Mouse (Mus musculus) heart, adult 2 months (tissue): ENCODE results near the gene Rtf1. TPM values are rescaled to one million over a fixed set of nuclear protein-coding genes. Genes with fewer than 3 reads are reported as not detected.

ENCODE experiments used
- DNase-seq, 2 experiments: peaks; one replicate each; pipeline ENCODE4 v3.0.0; 2021
- H3K27ac ChIP-seq: fragments of 200-600 bp; 2 replicates; pipeline ENCODE4 v1.8.1; 2022
- H3K27me3 ChIP-seq: fragments of 200-500 bp; 2 replicates; pipeline ENCODE4 v1.6.1; 2012; ENCODE audit warnings: mild to moderate bottlenecking, low read length, inconsistent platforms, mixed read lengths; ENCODE audit not compliant: control insufficient read depth, insufficient read depth
- H3K36me3 ChIP-seq: fragments of 200-500 bp; 2 replicates; pipeline ENCODE4 v1.6.1; 2012; ENCODE audit warnings: low read length, inconsistent platforms; ENCODE audit not compliant: control insufficient read depth, insufficient read depth
- H3K4me1 ChIP-seq: fragments of 200-500 bp; 2 replicates; pipeline ENCODE4 v1.6.1; 2011; ENCODE audit warnings: low read length; ENCODE audit not compliant: control insufficient read depth, insufficient read depth
- H3K4me3 ChIP-seq: fragments of 200-600 bp; 2 replicates; pipeline ENCODE4 v1.8.1; 2022
- H3K79me2 ChIP-seq: fragments of 200-500 bp; replicated peaks from 2 replicates; pipeline ENCODE4 v1.6.1; 2012; ENCODE audit warnings: mild to moderate bottlenecking, inconsistent platforms, low read length, moderate library complexity, mixed read lengths; ENCODE audit not compliant: control insufficient read depth, insufficient read depth
- H3K9ac ChIP-seq: fragments of 200-500 bp; 2 replicates; pipeline ENCODE4 v1.6.1; 2012; ENCODE audit warnings: low read depth, mild to moderate bottlenecking, control low read depth, inconsistent platforms, low read length, mixed read lengths
- CTCF ChIP-seq: fragments of 200-600 bp; IDR thresholded peaks from 2 replicates; pipeline ENCODE4 v1.8.1; 2022; ENCODE audit warnings: antibody characterized with exemption, mild to moderate bottlenecking, moderate library complexity
- EP300 ChIP-seq: fragments of 200-500 bp; IDR thresholded peaks from 2 replicates; pipeline ENCODE4 v1.6.1; 2011; ENCODE audit warnings: low read depth, low read length, control low read depth; ENCODE audit not compliant: insufficient read depth
- POLR2A ChIP-seq: fragments of 200-500 bp; IDR thresholded peaks from 2 replicates; pipeline ENCODE4 v1.6.1; 2011; ENCODE audit warnings: mild to moderate bottlenecking, low read depth, low read length, control low read depth; ENCODE audit not compliant: insufficient read depth
- WGBS: fragments of 180-500 bp; shearing (Covaris S2); methylation state at CpG from one replicate; pipeline ENCODE4 v1.1.7; 2018; 5-methylcytosine and 5-hydroxymethylcytosine counted together
- intact Hi-C: fragments of 180-260 bp; cut with DNase I; formaldehyde crosslinking; loops from one replicate; pipeline ENCODE4 v1.15.1; 2025
- long read RNA-seq: library from polyadenylated mRNA; stranded (forward); transcript quantifications from one replicate; pipeline ENCODE4 v2.0.0, GENCODE M21; 2021
- polyA plus RNA-seq: library from polyadenylated mRNA; depleted of rRNA; stranded (reverse); fragments of >200 nt; gene quantifications from 2 replicates; pipeline ENCODE4 v1.2.3, GENCODE M21; 2012; rRNA removed
- total RNA-seq, 2 experiments: library from RNA; stranded (reverse); gene quantifications; 2 replicates each; pipeline ENCODE4 v1.2.3; 2021

Rtf1 gene
- total RNA-seq (10 to 100 TPM; 21.9 to 22.8 TPM), polyA plus RNA-seq (8.7 and 12.7 TPM in 2 replicates)
- long read RNA-seq, full-length matches to known transcripts: 3 of 13 reads
- long read RNA-seq, partial matches to known transcripts: 6 of 13 reads
- long read RNA-seq, other reads (novel, unspliced or antisense): 4 of 13 reads

DNA sequence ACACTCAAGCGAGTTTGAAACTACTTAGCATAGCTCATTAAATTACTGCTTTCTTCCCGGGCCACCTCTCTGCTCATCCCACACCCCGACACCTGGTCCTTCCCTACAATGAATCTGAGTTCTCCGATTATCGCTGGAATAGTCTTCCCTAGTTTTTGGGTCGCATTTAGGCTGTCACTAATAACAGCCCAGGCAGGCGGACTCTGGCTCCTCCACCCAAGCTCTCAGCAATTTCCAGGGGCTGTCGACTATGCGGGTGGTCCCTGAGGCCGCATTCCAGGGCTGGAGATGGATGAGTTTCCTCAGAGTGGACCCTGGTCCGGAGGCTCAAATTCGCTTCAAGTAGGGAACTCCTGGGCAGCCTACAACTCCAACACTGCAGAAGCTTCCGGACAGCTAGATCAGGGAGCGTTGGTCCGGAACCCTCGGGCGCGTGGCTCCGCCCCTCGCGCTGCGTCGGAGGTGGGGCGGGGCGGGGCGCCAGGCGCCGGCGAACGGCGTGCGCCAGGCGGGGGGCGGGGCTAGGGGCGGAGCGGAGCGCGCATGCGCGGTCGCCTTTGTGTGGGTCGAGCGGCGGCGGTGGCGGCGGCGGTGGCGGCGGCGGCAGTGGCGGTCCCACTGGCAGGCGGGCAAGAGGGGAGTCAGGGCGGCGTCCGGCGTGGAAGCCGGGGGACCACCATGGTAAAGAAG lies at the start of gene Rtf1:
TSS of gene Rtf1 (plus strand) at position 544 of the 690 bp plus-strand sequence.
- TF ChIP-seq POLR2A (peak; percentile 97), EP300 (0 out of 2 replicates have a peak, but pooled peaks have one; percentile 27), CTCF (no peak)
- intact Hi-C loops: loop anchor here (5.0 kb wide), 2 partner anchors 68 to 113 kb away; partner anchors contain the start of genes Itpka and Rpap1
- peaks cover 3% of the 10 kb centered on the region; the same call in 1 of the 2 replicates for H3K36me3 ChIP-seq

GRCm38 (mm10) chr2:119636781-119637180 lies 38.1 kb upstream of the Rtf1 start:
- intact Hi-C loops: no loop called here
- no peak for DNase-seq
- H3K4me3 ChIP-seq: no peak overlapping the region
- no peaks in the 10 kb centered on the region for H3K36me3 ChIP-seq
- no peaks in the 10 kb centered on the region for H3K79me2 ChIP-seq
- H3K27me3 ChIP-seq: no peaks in the 10 kb centered on the region
- TF ChIP-seq EP300 (no peak), CTCF (no peak), POLR2A (no peak)
- H3K4me1 ChIP-seq: no peaks in the 10 kb centered on the region
- 94% methylated on average over 1 of the region's 1 CpGs for WGBS
- H3K27ac ChIP-seq: no peak overlapping the region
- no peak overlapping the region for H3K9ac ChIP-seq

More for the DNA sequence above, at the start of gene Rtf1:
- peaks cover 3% of the 10 kb centered on the region; the same call in 1 of the 2 replicates for H3K79me2 ChIP-seq
- H3K27me3 ChIP-seq: no peaks in the 10 kb centered on the region
- peak; percentile 96 to 98 for DNase-seq
- no peaks in the 10 kb centered on the region; the same call in 1 of the 2 replicates for H3K4me1 ChIP-seq
- H3K27ac ChIP-seq: peak within 1 kb of the TSS; percentile 90
- H3K9ac ChIP-seq: peak within 1 kb of the TSS; percentile 100
- whole genome bisulfite sequencing: 1% methylated on average over 58 of the region's 58 CpGs
- H3K4me3 ChIP-seq: peak within 1 kb of the TSS; percentile 98

DNA sequence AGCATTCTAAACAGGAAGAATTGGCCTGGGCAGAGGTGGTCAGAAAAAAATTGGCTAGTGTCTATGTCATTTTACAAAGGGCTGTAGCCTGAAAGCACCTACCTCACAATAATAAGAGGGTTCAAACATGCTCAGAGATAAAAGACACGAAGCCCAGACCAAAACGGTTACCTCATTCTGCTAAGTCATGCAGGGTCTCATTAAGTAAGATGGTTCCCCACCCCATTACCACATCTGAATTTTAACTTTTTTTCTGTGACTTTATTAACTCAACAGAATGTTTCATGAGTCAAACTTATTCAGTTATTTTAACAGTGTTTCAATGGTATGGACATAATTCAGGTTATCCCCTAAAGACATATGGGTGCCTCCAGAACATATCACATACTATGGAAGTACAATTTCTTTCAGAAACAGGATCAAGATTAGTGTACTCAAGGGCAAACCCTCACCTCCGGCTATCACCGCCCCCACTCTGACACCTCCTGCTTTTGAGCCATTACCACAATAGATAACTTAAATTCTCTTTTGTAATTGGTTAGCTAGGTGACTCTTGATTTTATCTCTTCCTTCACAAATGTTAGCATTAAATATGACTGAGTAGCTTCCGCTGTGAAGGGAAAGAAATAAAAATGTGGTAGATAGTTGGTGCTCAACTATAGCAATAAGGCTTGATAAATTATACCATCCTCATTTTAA lies 33.5 kb upstream of the Rtf1 start:
- Histone ChIP-seq H3K9ac (no peak overlapping the region), H3K4me3 (no peak overlapping the region), H3K27me3 (no peaks in the 10 kb centered on the region), H3K27ac (no peak overlapping the region), H3K79me2 (no peaks in the 10 kb centered on the region), H3K36me3 (no peaks in the 10 kb centered on the region), H3K4me1 (no peaks in the 10 kb centered on the region)
- whole genome bisulfite sequencing: 95% methylated on average over 5 of the region's 5 CpGs
- DNase-seq: no peak
- no peak for TF ChIP-seq POLR2A
- TF ChIP-seq CTCF: no peak
- no peak for TF ChIP-seq EP300
- intact Hi-C loops: no loop called here

- H3K4me1 ChIP-seq: no peaks in the 10 kb centered on the region
- H3K9ac ChIP-seq: no peak overlapping the region
- H3K27ac ChIP-seq: no peak overlapping the region
- DNase-seq: no peak
- no peaks in the 10 kb centered on the region for H3K36me3 ChIP-seq
- WGBS: 93% methylated on average over 5 of the region's 5 CpGs
- no peaks in the 10 kb centered on the region for H3K79me2 ChIP-seq
- H3K4me3 ChIP-seq: no peak overlapping the region
- no peak for TF ChIP-seq CTCF
- TF ChIP-seq EP300: no peak
- TF ChIP-seq POLR2A: no peak
- intact Hi-C loops: no loop called here
- H3K27me3 ChIP-seq: no peaks in the 10 kb centered on the region
Observed at GRCm38 (mm10) chr2:119644254-119644653, 30.6 kb upstream of the Rtf1 start.

GRCm38 (mm10) chr2:119662220-119663182 lies 12.4 kb upstream of the Rtf1 start, which contains the start of gene Ndufaf1:
TSS of gene Ndufaf1 (minus strand) at chr2:119662827.
- WGBS: under 1% methylated on average over 44 of the region's 44 CpGs
- Histone ChIP-seq H3K79me2 (no peaks in the 10 kb centered on the region), H3K4me1 (no peaks in the 10 kb centered on the region), H3K27ac (peak within 1 kb of the TSS; percentile 86), H3K9ac (peak within 1 kb of the TSS; percentile 92), H3K4me3 (peak within 1 kb of the TSS; percentile 65), H3K36me3 (peaks cover 2% of the 10 kb centered on the region; the same call in 1 of the 2 replicates), H3K27me3 (no peaks in the 10 kb centered on the region)
- intact Hi-C loops: loop anchor here (5.0 kb wide), 1 partner anchor 115 kb away; the partner anchor contains the start of genes Chp1 and Exd1
- DNase-seq: peak; percentile 84 to 89
- TF ChIP-seq EP300: peak; percentile 83; the same call in 1 of the 2 replicates
- peak; percentile 77 for TF ChIP-seq POLR2A
- TF ChIP-seq CTCF: no peak
